Mouse (Mus musculus): ENCODE measurements around the gene Pllp. TPM values are rescaled to one million over a fixed set of nuclear protein-coding genes. Genes with fewer than 3 reads are reported as not detected.

Pllp gene
- total RNA-seq, 2 experiments from 2014 or later: 0.31 to 0.38 TPM

GRCm38 (mm10) chr8:94703972-94704668 is 8.0 kb upstream of the Pllp start:
- intact Hi-C loops (cut with DNase I): loop anchor here (1.0 to 2.0 kb wide), 6 partner anchors 37 to 212 kb away; partner anchors contain the start of gene Arl2bp
- DNase-seq: peak; percentile 99

- intact Hi-C loops (cut with DNase I): loop anchor here (1.0 to 2.0 kb wide), 4 partner anchors 36 to 211 kb away; partner anchors contain the start of gene Arl2bp
Observed at GRCm38 (mm10) chr8:94702844-94703813, 7.1 kb upstream of the Pllp start.

GRCm38 (mm10) chr8:94702156-94702555 is 6.1 kb upstream of the Pllp start:
- intact Hi-C loops (cut with DNase I): loop anchor here (2.0 kb wide), 3 partner anchors 35 to 173 kb away; partner anchors contain the start of gene Arl2bp

More at GRCm38 (mm10) chr8:94702844-94703813, 7.1 kb upstream of the Pllp start:
- DNase-seq: peak; percentile 79 to 82

DNA sequence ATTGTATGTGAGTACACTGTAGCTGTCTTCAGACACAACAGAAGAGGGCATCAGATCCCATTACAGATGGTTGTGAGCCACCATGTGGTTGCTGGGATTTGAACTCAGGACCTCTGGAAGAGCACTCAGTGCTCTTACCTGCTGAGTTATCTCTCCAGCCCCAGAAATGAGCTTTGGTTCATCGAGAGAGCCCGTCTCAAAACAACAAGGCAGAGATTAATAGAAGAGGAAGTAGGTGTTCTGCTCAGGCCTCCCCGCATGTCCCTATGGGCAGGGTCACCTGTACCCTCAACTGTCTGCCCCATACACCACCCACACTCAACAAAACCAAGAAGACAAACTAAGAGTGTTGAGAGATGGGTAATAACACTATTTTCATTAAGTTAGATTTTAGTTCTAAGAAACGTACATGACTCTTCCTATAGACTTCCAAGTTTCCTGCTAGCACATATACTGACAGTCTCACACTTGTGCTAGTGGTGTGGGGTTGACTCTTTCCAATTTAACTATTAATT is 4.4 kb upstream of the Pllp start:
- intact Hi-C loops (cut with DNase I): no loop called here
- no peak for DNase-seq

More at GRCm38 (mm10) chr8:94702156-94702555, 6.1 kb upstream of the Pllp start:
- no peak for DNase-seq

DNA sequence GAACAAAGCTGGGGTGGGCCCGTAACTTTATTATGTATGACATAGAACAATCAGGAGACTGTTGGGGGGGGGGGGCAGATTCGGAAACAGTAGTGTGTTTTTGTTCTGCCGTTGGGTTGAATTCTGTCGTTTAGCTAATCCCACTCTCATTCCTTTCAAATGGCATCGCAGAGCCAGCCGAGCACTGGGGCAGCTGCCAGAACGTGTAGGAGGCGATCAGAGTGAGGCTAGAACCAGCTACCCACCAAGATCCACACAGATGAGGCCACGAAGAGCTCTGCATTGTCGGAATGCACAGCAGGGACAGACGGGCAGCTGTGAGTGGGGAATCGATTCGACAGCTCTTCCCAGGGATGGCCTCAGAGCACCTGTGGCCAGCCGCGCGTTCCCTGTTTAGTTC is 3.3 kb upstream of the Pllp start:
- DNase-seq: no peak
- intact Hi-C loops (cut with DNase I): no loop called here

- intact Hi-C loops (cut with DNase I): no loop called here
- no peak for DNase-seq
Observed at GRCm38 (mm10) chr8:94697956-94698355, 1.9 kb upstream of the Pllp start.

DNA sequence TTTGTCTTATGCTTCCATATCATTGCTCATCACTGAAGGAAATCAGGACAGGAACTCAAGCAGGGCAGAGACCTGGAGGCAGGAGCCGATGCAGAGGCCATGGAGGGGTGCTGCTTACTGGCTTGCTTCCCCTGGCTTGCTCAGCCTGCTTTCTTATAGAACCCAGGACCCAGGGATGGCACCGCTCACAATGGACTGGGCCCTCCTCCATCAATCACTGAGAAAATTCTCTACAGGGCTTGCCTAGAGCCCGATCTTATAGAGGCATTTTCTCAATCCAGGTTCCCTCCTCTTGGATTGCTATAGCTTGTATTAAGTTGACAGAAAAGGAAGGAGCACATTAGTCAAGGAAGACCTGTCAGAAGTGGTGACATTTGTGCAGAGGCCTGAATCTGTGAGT is 488 bp upstream of the Pllp start:
- intact Hi-C loops (cut with DNase I): no loop called here
- DNase-seq: no peak

DNA sequence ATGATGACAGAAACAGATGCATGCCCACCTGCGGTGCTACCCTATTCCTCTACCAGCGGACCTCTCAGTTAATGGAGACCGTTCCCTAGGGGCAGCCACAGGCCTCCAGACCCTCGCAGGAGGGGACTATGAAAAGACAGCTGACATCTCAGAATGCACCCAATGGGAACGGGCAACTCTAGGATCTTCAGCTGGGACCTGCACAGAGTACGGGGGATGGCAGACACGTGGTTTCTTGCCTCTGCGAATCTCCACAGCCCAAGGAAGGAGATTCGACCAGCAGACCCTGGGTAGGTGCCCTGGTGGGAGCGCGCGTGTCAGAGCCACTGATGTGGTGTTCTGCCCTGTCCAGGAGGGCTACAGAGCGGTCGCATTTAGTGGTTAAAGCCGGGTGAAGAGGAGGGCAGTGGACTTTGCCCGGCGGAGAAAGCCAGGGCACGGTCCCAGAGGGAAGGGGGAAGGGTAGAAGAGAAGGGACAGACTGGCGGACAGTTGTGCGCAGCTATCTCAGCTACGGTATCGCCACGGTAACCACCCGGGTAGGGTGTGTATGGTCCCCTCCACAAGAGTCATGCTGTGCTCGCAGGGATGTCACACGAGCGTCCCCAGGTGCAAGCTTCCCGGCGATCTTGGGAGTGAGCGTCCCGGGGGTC is 611 bp downstream of the Pllp start:
- intact Hi-C loops (cut with DNase I): no loop called here
- no peak for DNase-seq

DNA sequence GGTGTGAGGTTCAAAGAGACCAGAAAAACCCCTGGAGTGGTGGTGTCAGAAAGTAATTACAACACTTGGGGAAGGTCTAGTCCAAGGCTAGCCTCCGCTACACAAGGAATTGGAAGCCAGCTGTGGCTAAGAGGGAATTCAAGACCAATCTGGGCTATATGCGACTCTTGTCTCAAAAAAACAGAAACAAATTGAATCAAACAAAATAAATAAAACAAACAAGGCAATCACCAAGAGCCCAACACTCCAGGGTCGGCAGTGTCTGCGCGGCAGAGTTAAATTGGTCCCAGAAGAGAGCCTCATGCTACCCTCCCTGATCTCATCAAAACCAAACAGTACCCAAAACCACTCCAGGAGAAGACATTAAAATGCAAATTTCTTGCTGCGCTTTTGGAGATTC is 1.4 kb downstream of the Pllp start:
- intact Hi-C loops (cut with DNase I): no loop called here
- no peak for DNase-seq

DNA sequence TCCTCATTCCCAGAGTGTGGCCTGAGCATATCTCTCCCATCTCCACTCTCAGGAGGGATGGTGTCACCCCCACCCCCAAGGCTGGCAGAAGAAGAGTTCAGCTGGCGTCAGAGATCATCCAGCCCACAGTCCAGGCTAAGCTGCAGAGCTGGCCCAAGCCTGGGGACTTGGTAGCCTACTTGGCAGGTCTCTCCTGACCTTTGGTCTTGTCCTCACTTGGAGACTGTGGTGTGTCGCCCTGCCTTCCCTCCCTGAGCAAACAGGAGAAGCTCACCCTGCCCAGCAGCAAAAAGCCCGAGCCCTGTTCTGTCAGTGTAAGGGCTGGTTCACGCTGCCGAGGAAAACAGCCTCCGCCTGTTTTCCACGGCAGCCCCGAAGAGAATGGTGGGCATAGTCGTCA is 10.1 kb downstream of the Pllp start:
- DNase-seq: no peak
- intact Hi-C loops (cut with DNase I): loop anchor here (10.0 kb wide), 1 partner anchor 351 kb away; no protein-coding TSS in a partner anchor

DNA sequence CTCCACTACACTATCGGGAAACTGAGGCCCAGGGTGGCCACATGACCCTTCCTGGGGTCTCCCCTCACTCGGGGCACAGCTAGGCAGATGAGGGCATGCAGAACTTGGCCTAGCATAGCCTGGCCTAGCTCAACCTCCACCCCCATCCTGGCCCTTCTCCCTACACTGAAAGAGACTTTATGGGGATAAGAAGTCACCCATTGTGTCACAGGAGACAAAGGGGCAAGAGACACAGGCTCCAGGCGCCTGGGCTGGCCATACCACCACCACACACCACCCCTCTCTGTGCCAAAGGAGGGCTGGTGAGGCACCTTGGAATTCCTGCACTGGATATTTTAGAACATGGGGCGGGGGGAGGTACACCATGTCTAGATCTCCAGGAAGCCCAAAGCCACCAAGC is 11.8 kb downstream of the Pllp start:
- intact Hi-C loops (cut with DNase I): loop anchor here (10.0 kb wide), 1 partner anchor 349 kb away; no protein-coding TSS in a partner anchor
- DNase-seq: no peak

DNA sequence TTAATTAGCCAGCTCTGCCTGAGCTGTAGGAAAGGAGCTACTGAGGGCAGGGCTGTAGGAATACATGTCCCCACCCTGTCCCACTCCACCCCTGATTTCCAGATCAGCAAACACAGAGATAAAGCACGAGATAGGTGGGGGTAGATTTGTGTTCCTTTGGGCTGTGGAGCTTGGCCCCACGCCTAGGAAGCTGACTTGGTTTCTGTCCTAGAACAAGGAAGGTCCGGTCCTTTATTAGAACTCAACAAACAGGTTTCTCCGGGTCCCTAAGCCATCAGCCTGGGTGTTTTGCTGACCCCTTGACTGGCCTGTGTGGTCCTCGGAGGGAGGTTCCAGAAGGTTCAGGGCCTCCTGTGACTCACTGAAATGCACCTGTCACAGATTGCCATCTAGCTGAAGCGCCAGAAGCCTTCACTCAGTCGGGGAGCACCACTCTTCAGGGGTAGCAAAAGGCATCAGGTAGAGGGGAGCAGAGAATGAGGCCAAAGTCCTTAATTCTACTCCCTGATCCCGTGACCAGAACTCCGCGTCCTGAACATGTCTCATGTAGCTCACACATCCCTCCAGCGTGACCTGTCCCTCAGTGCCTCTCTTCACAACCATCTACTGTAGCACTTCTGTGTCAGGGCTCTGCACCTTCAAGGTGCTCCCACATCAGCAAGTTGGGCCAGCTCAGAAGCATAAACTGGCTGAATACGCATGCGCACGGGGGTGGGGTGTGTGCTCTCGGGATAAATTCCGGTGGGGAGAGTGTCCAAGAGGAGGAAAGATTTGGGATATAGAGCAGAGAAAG is 13.2 kb downstream of the Pllp start:
- intact Hi-C loops (cut with DNase I): loop anchor here (10.0 kb wide), 1 partner anchor 348 kb away; no protein-coding TSS in a partner anchor

DNA sequence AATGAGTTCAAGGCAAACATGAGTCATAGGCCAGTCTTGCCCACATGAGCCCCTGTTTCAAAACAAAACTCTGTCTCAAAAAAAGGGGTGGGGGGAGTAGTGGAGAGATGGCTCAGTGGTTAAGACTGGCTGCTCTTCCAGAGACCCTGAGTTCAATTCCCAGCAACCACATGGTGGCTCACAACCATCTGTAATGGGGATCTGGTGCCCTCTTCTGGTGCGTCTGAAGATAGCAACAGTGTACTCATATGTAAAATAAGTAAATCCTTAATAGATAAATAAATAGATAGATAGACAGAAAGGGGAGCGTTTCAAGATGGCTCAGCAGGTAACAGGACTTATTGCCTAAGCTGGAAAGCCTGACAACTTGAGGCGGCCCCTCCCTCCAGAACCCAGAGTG is 15.7 kb downstream of the Pllp start:
- no peak for DNase-seq
- intact Hi-C loops (cut with DNase I): loop anchor here (10.0 kb wide), 1 partner anchor 346 kb away; no protein-coding TSS in a partner anchor

More for the DNA sequence above, 13.2 kb downstream of the Pllp start:
- no peak for DNase-seq

DNA sequence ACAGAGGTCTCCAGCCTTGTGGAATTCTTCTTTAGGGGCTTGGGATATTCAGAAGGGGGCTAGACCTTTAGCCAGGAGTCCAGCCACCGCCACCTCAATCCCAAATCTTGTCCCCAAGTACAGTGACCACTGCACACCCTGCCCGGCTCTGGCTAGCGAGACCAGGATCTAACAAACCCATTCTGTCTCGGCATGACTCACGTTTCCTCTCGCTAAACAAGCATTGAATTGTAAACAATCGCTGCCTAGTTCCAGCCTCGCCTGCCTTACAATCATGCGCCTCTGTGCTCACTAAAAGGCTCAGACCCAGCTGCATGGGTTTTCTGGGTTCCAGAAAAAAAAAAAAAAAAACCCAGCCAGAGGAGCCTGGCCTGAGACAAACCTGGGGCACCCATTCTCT is 17.5 kb downstream of the Pllp start:
- no peak for DNase-seq
- intact Hi-C loops (cut with DNase I): no loop called here

DNA sequence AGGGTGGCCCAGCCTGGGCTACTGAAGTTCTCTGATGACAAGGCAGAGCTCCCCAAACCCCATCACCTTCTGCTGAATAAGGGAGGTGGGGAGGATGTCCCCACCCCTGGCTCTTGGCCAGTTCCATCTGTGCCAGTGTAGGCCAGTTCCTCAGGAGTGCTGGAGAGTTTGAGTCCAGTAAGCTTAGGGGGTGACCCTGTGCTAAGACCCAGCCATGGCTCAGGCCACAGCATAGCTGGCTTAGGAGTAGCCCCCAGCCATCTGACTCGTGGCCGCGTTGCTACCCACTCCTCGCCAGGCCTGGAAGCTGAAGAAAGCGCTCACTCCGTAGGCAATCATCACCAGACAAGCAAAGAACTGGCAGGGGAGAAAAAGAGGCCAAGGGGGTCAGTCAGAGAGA is 20.2 kb downstream of the Pllp start:
- intact Hi-C loops (cut with DNase I): no loop called here
- DNase-seq: no peak

DNA sequence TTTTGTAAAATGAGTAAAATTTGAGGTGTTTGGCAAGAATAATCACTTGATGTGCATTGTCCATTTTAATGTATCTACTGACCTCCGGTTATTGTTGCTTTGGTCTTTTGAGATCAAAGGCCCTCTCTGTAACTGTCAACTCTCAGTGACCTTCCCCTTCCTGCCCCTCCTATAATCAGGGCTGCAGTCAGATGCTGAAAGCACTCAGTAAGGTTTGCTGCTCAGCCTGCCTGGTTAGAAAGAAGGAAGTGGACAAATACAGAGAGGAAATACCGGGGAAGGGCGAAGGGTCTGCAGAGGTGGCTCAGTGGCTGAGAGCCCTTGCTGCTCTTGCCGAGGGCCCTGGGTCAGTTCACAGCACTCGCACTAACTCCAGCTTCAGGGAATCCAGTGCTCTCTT is 21.7 kb downstream of the Pllp start:
- intact Hi-C loops (cut with DNase I): no loop called here
- no peak for DNase-seq

- peak; percentile 92 to 93 for DNase-seq
- intact Hi-C loops (cut with DNase I): loop anchor here (2.0 kb wide), 1 partner anchor 36 kb away; no protein-coding TSS in a partner anchor
Observed at GRCm38 (mm10) chr8:94666456-94667308, 29.4 kb downstream of the Pllp start, which contains the start of gene Arl2bp. Gene Arl2bp, plus strand, starts transcription at chr8:94666600.

DNA sequence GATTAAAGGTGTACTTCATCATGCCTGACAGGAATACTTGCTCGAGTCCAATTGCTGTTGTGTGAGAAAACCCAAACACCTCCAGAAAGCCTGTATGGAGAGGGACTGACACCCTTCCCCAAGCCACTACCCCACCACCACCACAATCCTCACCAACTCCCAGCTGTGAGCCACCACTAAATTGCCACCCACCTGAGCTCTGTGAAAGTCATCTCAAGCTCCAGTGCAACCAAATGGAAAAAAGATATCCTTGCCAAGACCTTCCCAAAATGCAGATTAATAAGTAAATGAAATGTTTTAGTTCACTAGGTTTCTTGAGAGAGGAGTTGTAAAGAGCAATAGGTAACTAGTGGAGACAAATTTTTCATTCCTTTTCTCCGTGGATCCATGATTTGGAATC is 31.4 kb downstream of the Pllp start:
- intact Hi-C loops (cut with DNase I): no loop called here
- DNase-seq: no peak
